Mouse (Mus musculus) right cerebral cortex, postnatal 14 days (tissue): ENCODE data around the gene Izumo1r.
A peak's percentile ranks its signal among the peaks of the same experiment; 100 is the strongest.

Experiments used
- DNase-seq: peaks from one replicate; pipeline ENCODE4 v3.0.0; 2022

The Izumo1r gene

DNA sequence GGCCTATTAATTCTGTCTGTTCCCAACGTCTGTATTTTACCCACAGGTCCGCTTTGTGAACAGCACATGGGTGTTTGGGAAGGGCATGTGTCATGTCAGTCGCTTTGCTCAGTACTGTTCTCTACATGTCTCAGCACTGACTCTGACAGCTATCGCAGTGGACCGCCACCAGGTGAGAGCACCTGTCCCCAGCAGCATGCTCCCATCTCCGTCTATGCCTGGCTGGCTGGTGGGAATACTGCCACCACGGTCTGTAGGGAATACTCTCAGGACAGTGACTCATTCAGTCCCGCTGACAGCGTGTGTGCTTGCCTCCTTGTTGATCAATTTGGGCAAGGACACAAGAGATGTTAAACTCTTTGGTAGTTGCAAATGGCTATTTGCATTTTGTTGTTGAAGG, 39.0 kb downstream of the Izumo1r start:
- DNase-seq: no peak

DNA sequence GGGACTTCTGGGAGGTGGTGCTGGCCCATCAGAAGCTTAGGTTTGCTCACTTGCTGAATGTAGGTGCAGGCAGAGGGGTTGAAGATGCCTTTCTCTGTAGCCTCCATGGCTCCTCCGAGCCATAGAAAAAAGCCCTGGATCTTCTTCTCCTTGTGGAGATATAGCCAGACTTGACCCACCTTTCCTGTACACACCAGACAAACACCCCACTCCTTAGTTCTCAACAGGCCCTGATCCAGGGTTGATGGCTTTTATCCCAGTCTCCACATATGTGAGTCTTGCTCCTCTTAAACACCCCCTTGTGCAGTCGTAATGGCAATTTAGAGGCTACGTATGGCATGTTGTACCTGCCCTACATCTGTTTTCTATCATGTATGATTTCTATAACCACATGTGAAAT, 40.6 kb downstream of the Izumo1r start:
- DNase-seq: no peak

DNA sequence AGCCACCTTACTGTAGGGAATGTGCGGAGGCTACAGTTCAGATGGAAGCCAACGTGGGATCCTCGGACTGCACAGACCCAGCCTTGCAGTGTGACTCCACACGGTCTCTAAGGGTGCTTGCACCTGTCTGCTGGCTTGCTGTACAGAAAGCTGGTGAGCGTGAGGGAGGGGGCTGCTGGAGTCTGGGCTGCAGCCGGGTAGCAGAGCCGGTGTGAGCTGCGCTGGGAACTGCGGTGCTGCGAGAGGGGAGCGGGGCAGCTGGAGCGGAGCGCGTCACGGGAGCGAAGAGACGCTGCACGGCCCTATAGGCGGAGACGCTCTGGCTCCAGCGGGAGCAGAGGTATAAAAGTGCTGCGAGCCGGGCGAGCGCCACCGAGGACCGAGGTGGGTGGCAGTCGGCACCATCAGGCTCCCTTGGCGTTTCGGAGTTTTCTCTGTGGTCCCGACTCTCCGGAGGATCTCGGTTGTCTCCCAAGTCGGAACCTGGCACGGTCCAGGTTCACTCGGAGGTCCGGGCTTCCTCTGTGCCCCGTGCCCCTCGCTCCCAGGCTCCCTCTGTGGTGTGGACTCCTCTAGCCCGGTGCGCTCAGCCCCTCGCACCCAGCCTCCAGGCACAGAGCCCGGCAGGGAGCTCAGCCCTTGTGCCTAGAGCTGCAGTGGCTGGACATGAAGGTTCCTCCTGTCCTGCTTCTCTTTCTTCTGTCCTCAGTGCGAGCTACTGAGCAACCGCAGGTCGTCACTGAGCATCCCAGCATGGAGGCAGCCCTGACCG, 43.7 kb downstream of the Izumo1r start, which contains the start of gene Gpr83:
Gene Gpr83 (plus strand): TSS at position 343 of the 772 bp plus-strand sequence.
- DNase-seq: peak; percentile 63

DNA sequence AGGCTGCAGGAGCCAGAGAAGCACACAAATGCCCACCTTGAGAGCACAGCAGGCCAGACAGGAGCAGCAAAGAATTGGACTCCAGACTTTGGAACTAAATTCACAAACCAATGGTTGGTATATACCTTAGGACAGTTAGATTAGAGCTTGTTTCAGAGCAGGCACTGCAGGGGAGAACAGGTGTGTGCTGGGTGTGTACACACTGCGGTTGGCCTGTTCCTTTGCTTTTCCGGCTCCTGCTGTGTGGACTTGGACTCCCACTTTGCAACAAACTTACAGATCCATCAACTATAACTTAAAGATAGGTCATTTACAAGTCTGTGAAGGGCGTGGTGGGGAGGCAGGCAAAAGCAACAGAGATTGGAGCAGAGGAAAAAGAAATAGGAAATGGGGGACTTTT, 45.0 kb downstream of the Izumo1r start:
- no peak for DNase-seq

DNA sequence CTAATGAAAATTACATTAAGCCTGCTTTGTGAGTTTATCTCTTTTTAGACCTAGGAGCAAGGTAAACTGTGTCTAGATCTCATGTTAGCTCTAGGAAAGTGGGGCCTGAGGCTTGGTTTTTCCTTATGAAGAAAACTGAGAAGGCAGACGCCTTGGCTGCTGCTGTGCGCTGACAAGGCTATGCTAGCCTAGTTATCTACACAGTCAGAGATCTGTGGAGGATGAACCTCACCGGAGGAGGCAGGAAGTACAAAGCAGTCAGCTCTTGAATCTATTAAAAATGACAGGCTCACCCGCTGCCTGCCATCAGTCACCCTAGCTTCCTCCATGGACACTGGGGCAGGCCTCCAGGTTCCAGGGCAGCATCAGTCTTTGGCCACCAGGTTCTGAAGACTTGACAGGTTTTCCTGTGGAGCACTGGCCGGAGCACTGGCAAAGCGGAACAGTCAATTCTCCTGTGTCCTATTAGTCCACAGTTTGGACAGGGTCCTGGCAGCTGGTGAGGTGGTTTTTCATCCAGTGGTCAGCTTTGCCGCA, 45.5 kb downstream of the Izumo1r start:
- DNase-seq: no peak

DNA sequence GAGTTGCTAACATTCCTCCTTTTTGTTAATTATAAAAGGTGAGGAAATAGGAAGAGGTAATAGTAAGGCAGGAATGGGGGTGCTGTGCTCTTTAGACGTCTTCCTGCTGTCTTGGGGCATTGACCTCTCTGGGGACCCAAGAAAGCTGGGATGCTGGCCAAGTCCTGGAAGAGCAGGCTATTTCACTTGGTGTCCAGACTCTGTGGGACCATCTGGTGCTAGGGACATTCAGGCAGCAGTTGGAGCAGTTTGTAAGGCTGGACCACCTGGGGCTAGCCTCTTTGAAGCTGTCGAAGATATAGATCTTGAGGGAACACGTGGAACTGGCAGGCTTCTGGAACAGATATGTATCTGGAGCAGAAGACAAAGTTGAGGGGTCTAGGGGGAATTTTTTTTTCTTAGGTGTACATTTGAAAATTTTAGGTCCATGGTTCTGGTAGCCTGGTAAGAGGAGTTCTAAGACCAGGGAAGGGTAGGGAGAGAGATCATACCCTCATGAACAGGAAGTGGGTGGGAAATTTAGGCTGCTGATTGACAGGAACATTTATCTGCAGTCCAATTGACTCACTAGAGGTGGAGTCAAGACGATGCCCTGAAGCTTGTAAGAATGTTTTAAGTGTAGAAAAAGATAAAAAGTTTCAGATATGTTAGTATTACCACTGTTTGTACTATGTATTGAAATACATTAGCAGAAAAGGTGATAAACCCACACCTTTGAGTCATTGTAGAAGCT, 46.7 kb downstream of the Izumo1r start:
- no peak for DNase-seq

DNA sequence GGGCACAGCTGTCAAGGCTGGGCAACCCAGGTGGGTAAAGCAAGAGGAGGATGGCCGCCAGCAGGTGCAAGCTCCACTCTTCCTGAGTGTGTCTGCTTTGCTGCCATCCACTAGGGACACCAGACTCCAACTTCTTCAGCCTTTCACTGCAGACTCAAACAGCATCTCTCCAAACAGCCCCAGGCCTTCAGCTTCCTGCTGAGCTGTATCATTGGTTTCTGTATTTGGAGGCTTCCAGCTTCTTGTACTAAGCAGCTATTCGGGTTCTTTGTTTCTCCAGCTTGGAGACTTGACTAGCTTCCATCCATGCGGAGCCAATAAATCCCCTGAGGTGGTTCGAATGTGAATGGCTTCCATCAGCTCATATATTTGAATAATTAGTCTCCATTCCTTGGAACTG, 49.2 kb downstream of the Izumo1r start:
- no peak for DNase-seq

DNA sequence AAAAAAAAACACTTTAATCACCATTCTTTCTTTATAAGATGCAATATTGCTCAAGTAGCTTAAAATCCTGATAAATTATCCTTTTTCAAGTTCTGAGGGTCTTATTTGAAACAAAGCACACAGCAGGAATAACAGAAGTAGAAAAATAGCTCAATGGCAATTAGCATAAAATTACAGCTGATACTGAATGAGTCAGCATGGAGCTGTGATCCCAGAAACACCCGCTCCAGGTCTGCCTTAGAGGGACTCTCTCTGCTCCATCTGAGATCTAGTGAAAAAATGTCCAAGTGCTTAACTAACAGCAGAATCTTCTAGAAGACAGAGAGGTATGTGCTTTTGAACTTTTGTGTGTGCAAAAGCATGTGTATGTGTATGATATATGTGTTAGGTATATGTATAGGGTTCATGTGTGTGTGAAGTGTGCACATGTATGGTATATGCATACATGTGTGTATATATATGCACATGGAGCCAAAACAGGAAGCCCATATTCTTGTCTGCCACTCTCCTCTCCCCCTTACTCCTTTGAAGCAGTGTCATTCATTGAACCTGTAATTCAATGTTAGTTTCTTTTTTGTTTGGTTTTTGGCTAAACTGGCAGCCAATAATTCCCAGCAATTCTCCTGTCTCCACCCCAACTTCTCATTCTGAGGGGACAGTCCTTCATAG, 55.3 kb downstream of the Izumo1r start:
- no peak for DNase-seq

DNA sequence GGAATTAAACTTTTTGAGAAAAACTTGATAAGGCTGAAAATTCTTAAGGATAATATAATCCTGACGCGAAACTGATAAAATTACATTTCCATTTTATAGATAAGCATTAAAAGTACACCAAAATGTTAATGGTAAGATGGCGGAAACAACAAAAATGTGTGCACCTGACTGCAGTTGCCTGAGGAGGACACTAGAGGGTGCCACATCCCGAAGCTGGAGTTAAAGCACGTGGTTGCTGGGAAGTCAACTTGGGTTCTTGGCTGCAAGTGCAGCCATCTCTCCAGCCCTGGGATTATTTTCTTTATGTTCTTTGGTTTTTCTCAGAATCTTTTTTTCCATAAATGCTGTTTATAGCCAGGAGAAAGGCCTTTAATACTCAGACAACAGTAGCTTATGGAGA, 57.3 kb downstream of the Izumo1r start:
- DNase-seq: no peak

DNA sequence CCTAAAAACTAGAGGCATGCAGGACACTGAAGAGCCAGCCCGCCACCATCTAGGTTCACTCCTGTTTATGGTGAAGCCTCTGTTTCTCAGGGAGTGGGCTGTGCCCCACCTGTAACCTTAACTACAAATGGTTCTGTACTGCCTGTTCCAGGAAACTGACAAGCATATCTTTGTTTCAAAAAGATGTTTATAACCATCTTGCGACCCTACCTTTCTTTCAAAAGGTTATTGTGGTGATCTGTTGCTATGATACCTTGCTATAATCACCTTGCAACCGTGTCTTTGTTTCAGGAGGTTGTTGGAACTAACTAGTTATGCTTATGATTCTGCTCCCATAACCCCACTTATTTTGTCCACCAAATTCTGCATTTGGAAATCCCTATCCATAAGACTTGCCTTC, 59.8 kb downstream of the Izumo1r start:
- no peak for DNase-seq

DNA sequence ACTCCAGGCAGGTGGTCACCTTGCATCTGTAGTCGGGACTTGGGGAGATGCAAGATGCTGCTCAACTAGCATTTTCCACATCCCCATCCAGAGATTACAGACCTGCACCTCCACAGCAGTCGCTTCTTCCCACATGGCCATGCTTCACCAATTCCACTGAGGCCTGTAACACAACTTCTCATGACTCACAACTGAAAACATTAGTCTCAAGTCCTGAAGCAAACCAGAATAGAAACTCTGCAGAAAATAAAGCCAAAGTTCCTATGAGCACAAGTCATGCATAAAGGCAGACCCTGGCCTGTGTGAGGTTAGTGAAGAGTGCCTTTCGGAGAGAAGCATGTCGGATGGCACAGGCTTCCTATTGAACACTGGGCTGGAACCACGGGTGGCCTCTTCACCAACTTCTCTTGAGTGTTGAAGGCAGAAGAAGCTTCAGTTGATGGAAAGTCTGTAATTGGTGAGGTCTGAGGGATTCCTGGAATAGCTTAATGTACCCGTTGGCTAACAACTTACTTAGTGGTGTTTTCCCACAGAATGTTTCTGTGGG, 60.4 kb downstream of the Izumo1r start:
- DNase-seq: no peak

DNA sequence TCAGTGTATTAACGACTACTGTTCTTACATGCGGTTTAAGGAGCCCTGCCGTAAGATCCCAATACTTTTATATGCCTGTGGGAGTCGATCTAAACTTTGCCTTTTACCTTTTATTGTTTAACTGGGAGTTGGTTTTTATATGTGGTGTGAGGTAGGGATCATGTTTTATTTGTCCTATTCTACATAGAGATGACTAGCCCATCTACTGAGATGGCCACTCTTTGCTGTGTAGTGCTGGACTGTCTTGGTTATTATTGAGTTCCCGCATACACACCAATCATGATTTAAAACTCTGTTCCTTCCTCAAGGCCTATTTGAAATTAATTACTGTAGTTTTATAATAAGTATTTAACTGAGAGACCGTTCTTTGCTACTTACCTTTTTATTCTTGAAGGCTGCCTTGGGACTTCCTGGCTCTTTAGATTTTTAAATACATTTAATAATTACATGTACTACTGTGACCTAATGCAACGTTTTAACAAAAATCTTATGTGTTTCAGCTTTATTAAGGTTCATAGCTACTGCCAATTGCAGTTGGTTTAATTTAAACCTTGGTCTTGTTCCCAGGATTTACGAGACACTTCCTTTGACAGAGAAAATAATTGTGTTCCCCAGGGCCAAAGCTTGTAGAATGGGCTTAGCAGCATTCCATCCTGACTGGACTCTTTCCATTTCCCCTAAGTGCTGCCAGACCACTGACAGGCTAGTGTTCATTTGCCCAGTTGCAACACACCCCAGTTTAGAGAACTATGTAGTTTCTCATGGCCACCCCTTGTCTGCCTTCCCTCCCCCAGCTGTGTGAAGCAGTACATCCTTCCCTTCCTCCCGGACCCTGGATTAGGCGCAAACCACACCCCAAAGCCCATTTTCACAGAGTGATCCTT, 61.6 kb downstream of the Izumo1r start:
- no peak for DNase-seq

DNA sequence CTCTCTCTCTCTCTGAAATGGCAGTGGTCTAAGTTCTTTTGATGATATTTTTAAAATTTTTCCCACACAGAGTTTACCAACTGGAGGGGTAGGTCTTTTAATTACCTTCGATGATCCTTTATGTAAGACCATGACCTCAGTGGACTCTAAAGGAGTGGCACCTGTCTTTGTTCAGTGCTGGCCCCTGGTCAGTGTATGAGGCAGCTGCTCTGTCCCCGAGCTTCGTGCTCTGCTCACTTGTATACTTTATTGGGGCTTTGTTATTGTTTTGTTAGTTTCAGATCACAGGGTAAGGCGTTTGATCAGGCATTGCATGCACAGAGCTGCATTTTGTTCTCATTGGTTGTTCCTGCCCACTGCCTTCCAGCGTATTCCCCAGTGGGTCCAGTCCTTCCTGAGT, 63.8 kb downstream of the Izumo1r start:
- DNase-seq: no peak

DNA sequence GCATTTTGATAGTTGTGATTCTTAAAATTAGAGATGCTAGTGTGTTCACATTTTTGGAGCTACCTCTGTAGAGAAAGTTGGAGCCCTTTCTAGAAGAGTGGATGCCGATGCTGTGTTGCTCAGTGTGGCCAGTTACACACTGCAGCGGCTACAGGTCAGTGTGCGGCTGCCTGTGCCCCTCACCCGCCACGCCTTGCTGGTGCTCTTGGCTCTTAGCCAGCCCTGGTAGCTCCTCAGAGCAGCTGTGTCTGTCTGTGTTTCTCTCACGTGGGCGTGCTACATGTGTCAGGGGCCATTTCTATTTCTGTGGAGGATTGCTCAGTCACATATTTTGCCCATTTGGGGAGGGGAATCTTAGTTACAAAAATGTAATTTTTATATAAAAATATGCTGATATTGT, 64.2 kb downstream of the Izumo1r start:
- peak; percentile 23 for DNase-seq
